In genomic region chr15:79801646-79802045, GRCm38 (mm10) we compare ENCODE assay signal across 28 mouse cellular contexts. TPM values are rescaled to one million over a fixed set of nuclear protein-coding genes. Genes with fewer than 3 reads are reported as not detected.
DNase-seq lines count a peak whose midpoint lies in the region; ATAC-seq and TF ChIP-seq lines count a peak whose summit lies in the region.
"Had no signal": no experiment of that assay in that cellular context is flagged by ENCODE, and none has a peak within 500 bp of the region (broad histone marks: within the 10 kb centered on the region; RNA-seq: fewer than 3 reads in every experiment).

No protein-coding gene starts in this region.

- no peak for ATAC-seq in intestine, embryonic 15.5 days
- ATAC-seq: CD4-positive, CD25-positive, alpha-beta regulatory T cell, adult 4 months; forebrain, embryonic 13.5 days; forebrain, embryonic 16.5 days; hindbrain, postnatal 0 days; inflammation-experienced regulatory T-cells, adult 6 months; intestine, postnatal 0 days had no signal

- peak; percentile 53 for DNase-seq in cerebellum, adult 9-10 months
- no peak for DNase-seq in cerebellum, adult 11 months
- DNase-seq in layer of hippocampus, adult 2 months (ENCODE audit: low spot score in 2 of 2): no peak
- no peak for DNase-seq in layer of hippocampus, adult 9-10 months (ENCODE audit: low spot score)
- DNase-seq: adrenal gland, adult 2 months; adrenal gland, postnatal 14 days; gastrocnemius, postnatal 10 days; gastrocnemius, postnatal 36 days; heart, adult 2 months; heart, postnatal 14 days; heart, postnatal 4 days had no signal

- WGBS in intestine, embryonic 15.5 days: 63% methylated on average over 2 of the region's 2 CpGs

- H3K27ac ChIP-seq in layer of hippocampus, adult 2 months: peak overlapping the region; percentile 79
- peak overlapping the region; percentile 58; the same call in 1 of the 2 replicates for H3K27ac ChIP-seq in cortical plate, adult 2 months (ENCODE audit: insufficient read depth, low read length)
- H3K27ac ChIP-seq in intestine, embryonic 15.5 days: no peak overlapping the region
- H3K27ac ChIP-seq: forebrain, embryonic 10.5 days; forebrain, embryonic 13.5 days; heart, adult 2 months; heart, embryonic 10.5 days; heart, embryonic 13.5 days; hindbrain, embryonic 14.5 days; hindbrain, postnatal 0 days had no signal

- peaks cover 57% of the 10 kb centered on the region for H3K27me3 ChIP-seq in intestine, embryonic 15.5 days (replicated peaks)

- H3K4me1 ChIP-seq in cortical plate, adult 2 months (ENCODE audit: control insufficient read depth, insufficient read depth, low read length): peaks cover 11% of the 10 kb centered on the region
- peaks cover 15% of the 10 kb centered on the region for H3K4me1 ChIP-seq in intestine, embryonic 15.5 days (replicated peaks)

- TF ChIP-seq POLR2A in cortical plate, adult 2 months (IDR thresholded peaks at IDR 0.05; ENCODE audit: extremely low read depth, insufficient read depth, low read length): no peak

- H3K9ac ChIP-seq in intestine, embryonic 15.5 days: no peak overlapping the region
- H3K9ac ChIP-seq: forebrain, embryonic 13.5 days; heart, embryonic 13.5 days; hindbrain, embryonic 14.5 days had no signal

- no peaks in the 10 kb centered on the region for H3K36me3 ChIP-seq in intestine, embryonic 15.5 days
- H3K36me3 ChIP-seq: forebrain, embryonic 10.5 days; heart, embryonic 10.5 days; heart, embryonic 13.5 days had no signal

- no peaks in the 10 kb centered on the region; the same call in 1 of the 2 replicates for H3K9me3 ChIP-seq in intestine, embryonic 15.5 days
- H3K9me3 ChIP-seq: forebrain, embryonic 10.5 days; forebrain, embryonic 13.5 days; heart, embryonic 10.5 days; heart, embryonic 13.5 days had no signal

- H3K4me2 ChIP-seq in intestine, embryonic 15.5 days (replicated peaks): no peak overlapping the region
- H3K4me2 ChIP-seq: forebrain, embryonic 13.5 days; heart, embryonic 13.5 days; hindbrain, embryonic 14.5 days had no signal

- H3K4me3 ChIP-seq in layer of hippocampus, adult 2 months: peak overlapping the region; percentile 60
- H3K4me3 ChIP-seq in cortical plate, adult 2 months (ENCODE audit: insufficient read depth, low read length): peak overlapping the region; percentile 75
- H3K4me3 ChIP-seq in intestine, embryonic 15.5 days (replicated peaks): no peak overlapping the region
- H3K4me3 ChIP-seq: forebrain, embryonic 10.5 days; forebrain, embryonic 13.5 days; heart, adult 2 months; heart, embryonic 10.5 days; heart, embryonic 13.5 days had no signal

- TF ChIP-seq CTCF in layer of hippocampus, adult 2 months (conservative IDR thresholded peaks at IDR 0.05): no peak
- TF ChIP-seq CTCF in cortical plate, adult 2 months (IDR thresholded peaks at IDR 0.05; ENCODE audit: extremely low read depth, insufficient read depth, low read length): no peak

RNA-seq across cellular contexts. Expression of gene Nptxr, which starts 2.9 kb away (rescaled TPM):
- 100 to 1,000 TPM; 756 to 804 TPM for total RNA-seq in layer of hippocampus, adult 2 months (2021)
- 293 and 298 TPM in 2 replicates for polyA plus RNA-seq in cortical plate, adult 2 months (2012; rRNA removed)
- polyA plus RNA-seq in intestine, embryonic 15.5 days (2015; fragmentation: Nextera tagmentation; extraction: Ambion mirVana): 2.8 and 3.3 TPM in 2 replicates

RNA-seq across cellular contexts. Expression of gene Dnal4, which starts 24.0 kb away (rescaled TPM):
- total RNA-seq in layer of hippocampus, adult 2 months (2021): 10 to 100 TPM; 55.5 to 64.8 TPM
- 71.5 and 72.4 TPM in 2 replicates for polyA plus RNA-seq in cortical plate, adult 2 months (2012; rRNA removed)
- polyA plus RNA-seq in intestine, embryonic 15.5 days (2015; fragmentation: Nextera tagmentation; extraction: Ambion mirVana): 42.6 and 44.5 TPM in 2 replicates

RNA-seq across cellular contexts. Expression of gene Npcd, which starts 32.4 kb away (rescaled TPM):
- 10 to 100 TPM; 11.9 to 22.4 TPM for total RNA-seq in layer of hippocampus, adult 2 months (2021)
- 2.4 and 3.0 TPM in 2 replicates for polyA plus RNA-seq in cortical plate, adult 2 months (2012; rRNA removed)
- 0.23 and 0.27 TPM in 2 replicates for polyA plus RNA-seq in intestine, embryonic 15.5 days (2015; fragmentation: Nextera tagmentation; extraction: Ambion mirVana)
- total RNA-seq: granulocyte monocyte progenitor cell, adult 5-6 weeks; MEL had no signal
- polyA plus RNA-seq: C2C12; CD4-positive, CD25-positive, alpha-beta regulatory T cell, adult 4 months; embryonic facial prominence, embryonic 14.5 days; forebrain, embryonic 10.5 days; forebrain, embryonic 13.5 days; forebrain, embryonic 16.5 days; heart, embryonic 10.5 days; heart, embryonic 13.5 days; heart, embryonic 16.5 days; inflammation-experienced regulatory T-cells, adult 6 months; intestine, postnatal 0 days had no signal

RNA-seq across cellular contexts. Expression of gene Cbx6, which starts 32.8 kb away (rescaled TPM):
- 100 to 1,000 TPM; 336 to 347 TPM for total RNA-seq in layer of hippocampus, adult 2 months (2021)
- 295 and 320 TPM in 2 replicates for polyA plus RNA-seq in cortical plate, adult 2 months (2012; rRNA removed)
- 39.1 and 39.7 TPM in 2 replicates for polyA plus RNA-seq in intestine, embryonic 15.5 days (2015; fragmentation: Nextera tagmentation; extraction: Ambion mirVana)

RNA-seq across cellular contexts. Expression of gene Sun2, which starts 59.3 kb away (rescaled TPM):
- 10 to 100 TPM; 29.2 to 34.8 TPM for total RNA-seq in layer of hippocampus, adult 2 months (2021)
- polyA plus RNA-seq in cortical plate, adult 2 months (2012; rRNA removed): 29.7 and 32.0 TPM in 2 replicates
- polyA plus RNA-seq in intestine, embryonic 15.5 days (2015; fragmentation: Nextera tagmentation; extraction: Ambion mirVana): 3.4 and 4.5 TPM in 2 replicates

Comparison
In these comparisons a context has a peak if more than half of its experiments do, and no peak if none do; other contexts are left out.
1. RNA of gene Nptxr, which starts 2.9 kb away (polyA plus RNA-seq): 293 to 298 TPM in cortical plate, adult 2 months; 2.8 to 3.3 TPM in intestine, embryonic 15.5 days; every median in the first group is over 10 times any median in the second.